Mouse (Mus musculus): ENCODE data around the gene Gigyf1. TPM values are rescaled to one million over a fixed set of nuclear protein-coding genes. Genes with fewer than 3 reads are reported as not detected.

Gigyf1 gene
- total and polyA plus RNA-seq, 3 experiments, result 0.98 to 12.3 (median 5.9) TPM

DNA sequence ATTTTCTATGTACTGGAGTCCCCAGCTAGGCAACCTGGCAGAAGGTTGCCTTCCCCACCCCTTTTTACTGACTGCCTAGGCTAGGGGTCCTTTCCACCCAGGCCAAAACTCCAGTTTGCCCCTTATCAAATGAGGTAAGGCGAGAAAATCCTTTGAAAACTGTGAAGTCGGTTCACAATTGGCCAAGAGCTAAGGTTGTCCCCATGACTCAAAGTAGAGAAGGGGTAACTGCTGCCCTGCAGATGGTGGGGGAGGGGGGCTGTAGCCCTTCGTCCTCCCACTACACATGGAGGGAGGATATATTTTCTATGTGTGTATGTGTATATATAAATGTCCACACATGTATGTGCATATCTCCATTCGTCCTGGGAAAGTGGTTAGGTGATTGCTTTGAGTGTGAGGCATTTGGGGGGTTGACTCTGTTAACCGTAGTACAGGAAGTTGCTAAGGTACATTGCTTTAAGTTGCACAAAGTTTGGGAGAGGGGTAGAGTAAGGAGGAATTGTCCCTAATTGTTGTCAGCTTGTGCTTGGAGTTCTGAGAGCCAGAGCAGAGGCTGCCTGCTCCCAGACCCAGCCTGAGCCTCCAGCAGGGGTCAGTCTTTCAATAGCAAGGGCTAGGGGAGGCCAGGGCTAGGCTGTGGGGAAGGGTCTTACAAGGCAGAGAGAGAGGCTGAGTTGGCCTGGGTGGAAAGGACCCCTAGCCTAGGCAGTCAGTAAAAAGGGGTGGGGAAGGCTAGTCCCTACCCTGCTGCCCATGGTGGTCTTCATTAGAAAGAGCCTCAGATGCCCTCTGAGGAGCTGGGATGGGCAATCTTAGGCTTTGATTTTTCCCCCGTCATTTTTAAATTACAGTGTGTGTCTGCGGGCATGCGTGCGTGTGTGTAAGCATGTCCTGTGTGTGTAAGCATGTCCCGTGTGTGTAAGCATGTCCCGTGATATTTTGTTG, 5.2 kb upstream of the Gigyf1 start:
- no peaks in the 10 kb centered on the region for H3K9me3 ChIP-seq (replicated peaks; ENCODE audit: low read length)
- in situ Hi-C loops (cut with MboI; ENCODE audit: low pct_ligation_motif_present, low pct_unique_long_range_greater_than_20kb, low sequenced_read_pairs) (loop anchor here (25.0 kb wide), 1 partner anchor 249 kb away; no protein-coding TSS in a partner anchor), dilution Hi-C loops (cut with MboI; ENCODE audit: extremely low pct_ligation_motif_present, extremely low pct_unique_long_range_greater_than_20kb, low sequenced_read_pairs) (no loop called here)
- no peak for DNase-seq (ENCODE audit: extremely low read depth)
- peaks cover 11% of the 10 kb centered on the region for H3K27me3 ChIP-seq (replicated peaks)
- H3K27ac ChIP-seq (ENCODE audit: insufficient read depth, low read depth), result no peak overlapping the region
- H3K4me2 ChIP-seq (ENCODE audit: insufficient read depth, low read depth, poor library complexity, severe bottlenecking), result no peak overlapping the region
- H3K4me3 ChIP-seq (replicated peaks in 1 of 3; ENCODE audit: low read depth in 2 of 3, low read length in 2 of 3, poor library complexity in 1 of 3), result no peak overlapping the region
- no peak for TF ChIP-seq KAT2A (IDR thresholded peaks at IDR 0.05; ENCODE audit: insufficient replicate concordance, low read length)
- peak; percentile 44 for TF ChIP-seq RAD21 (IDR thresholded peaks at IDR 0.05; ENCODE audit: low read depth, low read length)
- TF ChIP-seq ZMIZ1 (IDR thresholded peaks at IDR 0.05; ENCODE audit: low read depth, low read length), result no peak
- peak; percentile 48 for TF ChIP-seq SMC3 (IDR thresholded peaks at IDR 0.05; ENCODE audit: low read depth, low read length)
- TF ChIP-seq GABPA (IDR thresholded peaks at IDR 0.05; ENCODE audit: insufficient replicate concordance, low read depth, low read length), result no peak
- no peak for TF ChIP-seq NRF1 (IDR thresholded peaks at IDR 0.05; ENCODE audit: low read depth, low read length)
- no peak for TF ChIP-seq PAX5 (IDR thresholded peaks at IDR 0.05; ENCODE audit: low read length)
- peak in 1 of 2 experiments; percentile 68; a peak in 2 of 4 replicates for TF ChIP-seq CTCF (conservative IDR thresholded peaks at IDR 0.05 in 1 of 2, IDR thresholded peaks at IDR 0.05 in 1 of 2; ENCODE audit: low read depth in 2 of 2, low read length in 2 of 2)
- no peak for TF ChIP-seq TBP (conservative IDR thresholded peaks at IDR 0.05; ENCODE audit: low read depth, low read length)
- peaks cover 4 to 46% of the 10 kb centered on the region in 2 experiments for H3K36me3 ChIP-seq (replicated peaks in 1 of 2; ENCODE audit: control insufficient read depth in 1 of 2, insufficient read depth in 1 of 2, low read length in 1 of 2)
- peaks cover 3 to 35% of the 10 kb centered on the region in 2 experiments; a peak in 3 of 4 replicates for H3K4me1 ChIP-seq (ENCODE audit: control insufficient read depth in 1 of 2, insufficient read depth in 2 of 2)
- H3K79me2 ChIP-seq (replicated peaks; ENCODE audit: control insufficient read depth, extremely low read depth, insufficient read depth, poor library complexity, severe bottlenecking), result peaks cover 26% of the 10 kb centered on the region
- no peak overlapping the region for H3K9ac ChIP-seq (ENCODE audit: insufficient read depth, low read depth)

DNA sequence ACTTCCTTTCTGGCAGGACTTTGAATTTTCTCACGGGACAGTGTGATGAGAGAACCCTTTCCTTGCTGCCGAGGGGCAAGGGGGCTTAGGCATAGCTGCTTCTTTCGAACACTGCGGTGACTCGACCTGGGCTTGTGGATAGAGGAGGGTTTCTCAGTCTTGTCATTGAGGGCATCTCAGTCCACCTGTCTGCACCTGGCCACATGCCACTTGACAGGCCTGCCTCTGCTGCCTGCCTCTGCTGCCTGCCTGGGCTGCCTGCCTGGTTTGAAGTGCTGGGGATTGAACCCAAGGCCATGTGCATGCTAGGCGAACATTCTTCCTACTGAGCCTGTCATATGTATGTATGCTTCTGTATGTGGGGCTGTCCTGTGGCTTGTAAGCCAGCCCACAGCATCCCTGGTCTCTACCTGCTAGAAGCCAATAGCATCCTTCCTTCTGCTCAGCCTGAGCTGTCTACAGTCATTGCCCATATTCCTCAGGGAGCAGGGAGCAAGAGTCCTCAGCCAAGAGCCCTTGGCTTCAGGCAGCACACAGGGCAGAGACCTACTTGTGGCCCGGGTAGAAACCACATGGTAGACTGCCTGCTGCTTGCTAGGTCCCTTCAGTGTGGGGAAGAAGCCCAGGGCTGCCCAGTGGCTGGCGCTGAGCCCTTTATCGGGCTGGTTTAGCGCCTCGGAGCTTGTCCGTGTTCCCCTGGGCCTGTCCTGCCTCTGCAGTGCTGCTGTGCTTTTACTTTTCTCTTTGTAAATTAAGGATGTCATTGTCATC, 4.2 kb upstream of the Gigyf1 start:
- Histone ChIP-seq H3K27me3 (replicated peaks) (peaks cover 3% of the 10 kb centered on the region), H3K27ac (ENCODE audit: insufficient read depth, low read depth) (no peak overlapping the region), H3K4me1 (ENCODE audit: control insufficient read depth in 1 of 2, insufficient read depth in 2 of 2) (peaks cover 3 to 35% of the 10 kb centered on the region in 2 experiments; a peak in 3 of 4 replicates), H3K9ac (ENCODE audit: insufficient read depth, low read depth) (no peak overlapping the region), H3K9me3 (replicated peaks; ENCODE audit: low read length) (no peaks in the 10 kb centered on the region), H3K4me3 (replicated peaks in 1 of 3; ENCODE audit: low read depth in 2 of 3, low read length in 2 of 3, poor library complexity in 1 of 3) (no peak overlapping the region), H3K4me2 (ENCODE audit: insufficient read depth, low read depth, poor library complexity, severe bottlenecking) (no peak overlapping the region), H3K36me3 (replicated peaks in 1 of 2; ENCODE audit: control insufficient read depth in 1 of 2, insufficient read depth in 1 of 2, low read length in 1 of 2) (peaks cover 11 to 56% of the 10 kb centered on the region in 2 experiments), H3K79me2 (replicated peaks; ENCODE audit: control insufficient read depth, extremely low read depth, insufficient read depth, poor library complexity, severe bottlenecking) (peaks cover 26% of the 10 kb centered on the region)
- TF ChIP-seq TBP (conservative IDR thresholded peaks at IDR 0.05; ENCODE audit: low read depth, low read length) (no peak), USF1 (IDR thresholded peaks at IDR 0.05; ENCODE audit: low read depth, low read length) (no peak), NRF1 (IDR thresholded peaks at IDR 0.05; ENCODE audit: low read depth, low read length) (no peak), POLR2AphosphoS2 (IDR thresholded peaks at IDR 0.05; ENCODE audit: low read depth, low read length) (no peak), JUND (conservative IDR thresholded peaks at IDR 0.05; ENCODE audit: low read depth, low read length) (no peak), HCFC1 (IDR thresholded peaks at IDR 0.05; ENCODE audit: low read depth, low read length) (no peak), JUN (IDR thresholded peaks at IDR 0.05; ENCODE audit: insufficient read depth, low read depth, low read length) (no peak), MAZ (IDR thresholded peaks at IDR 0.05; ENCODE audit: low read depth, low read length) (no peak), MAFK (IDR thresholded peaks at IDR 0.05; ENCODE audit: insufficient replicate concordance, low read length) (no peak), BHLHE40 (IDR thresholded peaks at IDR 0.05; ENCODE audit: low read depth, low read length) (no peak), MYC (IDR thresholded peaks at IDR 0.05; ENCODE audit: low read depth, low read length) (no peak), RCOR1 (conservative IDR thresholded peaks at IDR 0.05; ENCODE audit: low read depth, low read length) (no peak), POLR2A (IDR thresholded peaks at IDR 0.05; ENCODE audit: low read depth, low read length) (no peak), EP300 (IDR thresholded peaks at IDR 0.05; ENCODE audit: low read length) (no peak), CTCF (conservative IDR thresholded peaks at IDR 0.05 in 1 of 2, IDR thresholded peaks at IDR 0.05 in 1 of 2; ENCODE audit: low read depth in 2 of 2, low read length in 2 of 2) (no peak)
- in situ Hi-C loops (cut with MboI; ENCODE audit: low pct_ligation_motif_present, low pct_unique_long_range_greater_than_20kb, low sequenced_read_pairs), result loop anchor here (25.0 kb wide), 1 partner anchor 248 kb away; no protein-coding TSS in a partner anchor
- dilution Hi-C loops (cut with MboI; ENCODE audit: extremely low pct_ligation_motif_present, extremely low pct_unique_long_range_greater_than_20kb, low sequenced_read_pairs), result no loop called here
- no peak for DNase-seq (ENCODE audit: extremely low read depth)
